Mouse (Mus musculus): ENCODE measurements around the gene Sgms1. TPM values are rescaled to one million over a fixed set of nuclear protein-coding genes. Genes with fewer than 3 reads are reported as not detected.

Gene Sgms1
- polyA plus RNA-seq, 1 experiment from 2014 or later: 31.8 TPM

GRCm38 (mm10) chr19:32332779-32333460 lies 56.6 kb downstream of the Sgms1 start:
- no peak for ATAC-seq
- Histone ChIP-seq H3K4me1 (peaks cover 22% of the 10 kb centered on the region; the same call in 1 of the 2 replicates), H3K36me3 (no peaks in the 10 kb centered on the region), H3K4me2 (no peak overlapping the region), H3K27me3 (replicated peaks) (no peaks in the 10 kb centered on the region), H3K9ac (no peak overlapping the region), H3K27ac (no peak overlapping the region), H3K9me3 (replicated peaks) (no peaks in the 10 kb centered on the region), H3K4me3 (no peak overlapping the region)
- WGBS (ENCODE audit: insufficient replicate concordance): 83% methylated on average over 17 of the region's 17 CpGs

- Histone ChIP-seq H3K4me1 (peaks cover 17% of the 10 kb centered on the region), H3K27ac (no peak overlapping the region)
- ATAC-seq: no peak
Measured at GRCm38 (mm10) chr19:32330231-32330630, 59.3 kb downstream of the Sgms1 start.

GRCm38 (mm10) chr19:32329511-32329910 lies 60.0 kb downstream of the Sgms1 start:
- no peak overlapping the region for H3K4me2 ChIP-seq
- no peaks in the 10 kb centered on the region for H3K9me3 ChIP-seq (replicated peaks)
- no peaks in the 10 kb centered on the region for H3K36me3 ChIP-seq
- no peak overlapping the region for H3K27ac ChIP-seq
- no peaks in the 10 kb centered on the region for H3K27me3 ChIP-seq (replicated peaks)
- H3K4me1 ChIP-seq: peaks cover 25% of the 10 kb centered on the region
- no peak overlapping the region for H3K9ac ChIP-seq
- 81% methylated on average over 5 of the region's 5 CpGs for WGBS (ENCODE audit: insufficient replicate concordance)
- H3K4me3 ChIP-seq: no peak overlapping the region
- ATAC-seq: no peak

More at GRCm38 (mm10) chr19:32330231-32330630, 59.3 kb downstream of the Sgms1 start:
- Histone ChIP-seq H3K9ac (no peak overlapping the region), H3K27me3 (replicated peaks) (no peaks in the 10 kb centered on the region), H3K4me2 (no peak overlapping the region), H3K4me3 (no peak overlapping the region), H3K36me3 (no peaks in the 10 kb centered on the region), H3K9me3 (replicated peaks) (no peaks in the 10 kb centered on the region)
- whole genome bisulfite sequencing (ENCODE audit: insufficient replicate concordance): 35% methylated on average over 3 of the region's 3 CpGs

- ATAC-seq: no peak
- peaks cover 31% of the 10 kb centered on the region for H3K4me1 ChIP-seq
Measured at GRCm38 (mm10) chr19:32328089-32328828, 61.3 kb downstream of the Sgms1 start.

GRCm38 (mm10) chr19:32326621-32327021 lies 62.9 kb downstream of the Sgms1 start:
- H3K9me3 ChIP-seq (replicated peaks): no peaks in the 10 kb centered on the region
- peaks cover 37% of the 10 kb centered on the region for H3K4me1 ChIP-seq
- no peak overlapping the region for H3K4me2 ChIP-seq
- WGBS (ENCODE audit: insufficient replicate concordance): 43% methylated on average over 4 of the region's 4 CpGs
- no peaks in the 10 kb centered on the region for H3K36me3 ChIP-seq
- ATAC-seq: no peak
- no peak overlapping the region for H3K27ac ChIP-seq
- H3K9ac ChIP-seq: no peak overlapping the region
- H3K27me3 ChIP-seq (replicated peaks): no peaks in the 10 kb centered on the region
- no peak overlapping the region for H3K4me3 ChIP-seq

More at GRCm38 (mm10) chr19:32328089-32328828, 61.3 kb downstream of the Sgms1 start:
- H3K27ac ChIP-seq: no peak overlapping the region
- H3K4me2 ChIP-seq: no peak overlapping the region
- no peak overlapping the region for H3K9ac ChIP-seq
- no peaks in the 10 kb centered on the region for H3K27me3 ChIP-seq (replicated peaks)
- H3K9me3 ChIP-seq (replicated peaks): no peaks in the 10 kb centered on the region
- WGBS (ENCODE audit: insufficient replicate concordance): 33% methylated on average over 2 of the region's 2 CpGs
- no peak overlapping the region for H3K4me3 ChIP-seq
- no peaks in the 10 kb centered on the region for H3K36me3 ChIP-seq

- Histone ChIP-seq H3K9ac (no peak overlapping the region), H3K4me2 (no peak overlapping the region), H3K9me3 (replicated peaks) (no peaks in the 10 kb centered on the region), H3K27ac (no peak overlapping the region), H3K27me3 (replicated peaks) (no peaks in the 10 kb centered on the region), H3K4me1 (peaks cover 37% of the 10 kb centered on the region), H3K4me3 (no peak overlapping the region), H3K36me3 (no peaks in the 10 kb centered on the region)
- WGBS (ENCODE audit: insufficient replicate concordance): 68% methylated on average over 3 of the region's 3 CpGs
- no peak for ATAC-seq
Measured at GRCm38 (mm10) chr19:32326156-32326555, 63.4 kb downstream of the Sgms1 start.

- Histone ChIP-seq H3K27me3 (replicated peaks) (no peaks in the 10 kb centered on the region), H3K27ac (no peak overlapping the region), H3K4me3 (no peak overlapping the region), H3K4me2 (no peak overlapping the region), H3K4me1 (peaks cover 32% of the 10 kb centered on the region), H3K9me3 (replicated peaks) (no peaks in the 10 kb centered on the region), H3K36me3 (no peaks in the 10 kb centered on the region), H3K9ac (no peak overlapping the region)
- 34% methylated on average over 10 of the region's 10 CpGs for WGBS (ENCODE audit: insufficient replicate concordance)
- no peak for ATAC-seq
Measured at GRCm38 (mm10) chr19:32325100-32325768, 64.3 kb downstream of the Sgms1 start.

GRCm38 (mm10) chr19:32324550-32324949 lies 65.0 kb downstream of the Sgms1 start:
- 75% methylated on average over 1 of the region's 1 CpGs for WGBS (ENCODE audit: insufficient replicate concordance)
- no peak overlapping the region for H3K27ac ChIP-seq
- no peak for ATAC-seq
- no peaks in the 10 kb centered on the region for H3K9me3 ChIP-seq (replicated peaks)
- H3K4me2 ChIP-seq: no peak overlapping the region
- H3K4me1 ChIP-seq: peaks cover 33% of the 10 kb centered on the region
- no peak overlapping the region for H3K4me3 ChIP-seq
- no peaks in the 10 kb centered on the region for H3K36me3 ChIP-seq
- H3K9ac ChIP-seq: no peak overlapping the region
- H3K27me3 ChIP-seq (replicated peaks): no peaks in the 10 kb centered on the region

- no peak for ATAC-seq
- 66% methylated on average over 11 of the region's 11 CpGs for WGBS (ENCODE audit: insufficient replicate concordance)
- no peak overlapping the region for H3K27ac ChIP-seq
Measured at GRCm38 (mm10) chr19:32323070-32323469, 66.4 kb downstream of the Sgms1 start.

GRCm38 (mm10) chr19:32322429-32323035 lies 67.0 kb downstream of the Sgms1 start:
- no peak for ATAC-seq
- 73% methylated on average over 3 of the region's 3 CpGs for WGBS (ENCODE audit: insufficient replicate concordance)
- Histone ChIP-seq H3K4me1 (peaks cover 48% of the 10 kb centered on the region), H3K9me3 (replicated peaks) (no peaks in the 10 kb centered on the region), H3K27ac (peak overlapping the region; percentile 34; the same call in 1 of the 2 replicates), H3K36me3 (no peaks in the 10 kb centered on the region), H3K9ac (no peak overlapping the region), H3K4me2 (no peak overlapping the region), H3K4me3 (no peak overlapping the region), H3K27me3 (replicated peaks) (no peaks in the 10 kb centered on the region)

More at GRCm38 (mm10) chr19:32323070-32323469, 66.4 kb downstream of the Sgms1 start:
- no peak overlapping the region for H3K9ac ChIP-seq
- H3K4me3 ChIP-seq: no peak overlapping the region
- no peak overlapping the region for H3K4me2 ChIP-seq
- no peaks in the 10 kb centered on the region for H3K36me3 ChIP-seq
- peaks cover 42% of the 10 kb centered on the region for H3K4me1 ChIP-seq
- H3K27me3 ChIP-seq (replicated peaks): no peaks in the 10 kb centered on the region
- no peaks in the 10 kb centered on the region for H3K9me3 ChIP-seq (replicated peaks)

GRCm38 (mm10) chr19:32320366-32320666 lies 69.2 kb downstream of the Sgms1 start:
- Histone ChIP-seq H3K27me3 (replicated peaks) (no peaks in the 10 kb centered on the region), H3K4me3 (no peak overlapping the region), H3K4me2 (0 out of 2 replicates have a peak overlapping the region, but pooled peaks have one; percentile 1), H3K36me3 (no peaks in the 10 kb centered on the region), H3K27ac (0 out of 2 replicates have a peak overlapping the region, but pooled peaks have one; percentile 43), H3K9ac (no peak overlapping the region), H3K9me3 (replicated peaks) (no peaks in the 10 kb centered on the region), H3K4me1 (peaks cover 61% of the 10 kb centered on the region)
- 47% methylated on average over 4 of the region's 4 CpGs for WGBS (ENCODE audit: insufficient replicate concordance)
- ATAC-seq: peak; percentile 48

Measured in liver, embryonic 12.5 days (tissue).